Mouse (Mus musculus): ENCODE measurements around the gene H2-Aa.

Gene H2-Aa

DNA sequence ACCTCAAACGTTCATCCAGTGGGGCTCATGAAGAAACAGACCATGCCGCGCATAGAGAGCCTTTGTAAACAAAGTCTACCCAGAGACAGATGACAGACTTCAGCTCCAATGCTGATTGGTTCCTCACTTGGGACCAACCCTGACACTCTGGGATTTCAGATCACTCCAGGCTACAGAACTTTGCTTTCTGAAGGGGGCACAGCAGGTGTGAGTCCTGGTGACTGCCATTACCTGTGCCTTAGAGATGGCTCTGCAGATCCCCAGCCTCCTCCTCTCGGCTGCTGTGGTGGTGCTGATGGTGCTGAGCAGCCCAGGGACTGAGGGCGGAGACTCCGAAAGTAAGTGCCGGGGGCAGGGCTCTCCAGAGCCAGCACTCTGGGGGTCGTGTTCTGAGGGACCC is 24.6 kb downstream of the H2-Aa start:
- in situ Hi-C loops (cut with MboI) = no loop called here

DNA sequence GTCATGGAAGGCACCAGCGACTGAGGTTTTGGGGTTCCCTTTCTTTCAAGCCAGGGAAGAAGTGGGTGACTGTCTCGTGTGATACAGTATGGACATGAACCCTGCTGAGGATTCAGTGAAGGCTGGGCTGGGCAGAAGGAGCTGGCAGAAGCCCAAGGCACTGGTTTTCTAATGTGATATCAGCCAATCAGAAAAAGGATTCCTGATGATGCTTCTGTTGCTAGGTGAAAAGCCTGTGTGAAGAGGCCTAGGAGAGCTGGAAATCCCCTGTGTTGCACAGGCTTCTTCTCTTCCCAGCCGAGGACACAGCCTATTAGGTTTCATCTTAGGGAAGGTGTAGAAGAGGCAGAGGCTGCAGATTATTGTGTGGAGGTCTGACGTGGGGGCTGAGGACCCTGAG is 26.1 kb downstream of the H2-Aa start:
- in situ Hi-C loops (cut with MboI) = no loop called here

DNA sequence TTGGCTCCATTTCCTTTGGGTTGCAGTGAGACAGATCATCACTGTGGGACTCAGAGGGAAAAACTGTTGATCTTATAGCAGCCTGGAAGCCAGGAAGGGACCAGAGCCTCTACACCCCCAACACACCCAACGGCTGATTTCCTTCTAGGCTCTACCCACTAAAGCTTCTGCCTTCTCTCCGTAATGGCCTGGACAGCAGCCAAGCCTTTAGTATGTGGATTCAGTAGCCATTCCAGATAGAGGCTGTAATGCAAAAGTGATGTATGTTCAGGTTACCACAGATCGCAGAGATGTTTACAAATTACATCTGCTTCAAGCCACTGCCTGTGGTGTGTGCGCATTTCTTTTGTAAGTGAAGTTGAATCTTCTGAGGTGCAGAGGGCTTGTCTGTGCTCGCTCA is 27.1 kb downstream of the H2-Aa start:
- in situ Hi-C loops (cut with MboI) = no loop called here

DNA sequence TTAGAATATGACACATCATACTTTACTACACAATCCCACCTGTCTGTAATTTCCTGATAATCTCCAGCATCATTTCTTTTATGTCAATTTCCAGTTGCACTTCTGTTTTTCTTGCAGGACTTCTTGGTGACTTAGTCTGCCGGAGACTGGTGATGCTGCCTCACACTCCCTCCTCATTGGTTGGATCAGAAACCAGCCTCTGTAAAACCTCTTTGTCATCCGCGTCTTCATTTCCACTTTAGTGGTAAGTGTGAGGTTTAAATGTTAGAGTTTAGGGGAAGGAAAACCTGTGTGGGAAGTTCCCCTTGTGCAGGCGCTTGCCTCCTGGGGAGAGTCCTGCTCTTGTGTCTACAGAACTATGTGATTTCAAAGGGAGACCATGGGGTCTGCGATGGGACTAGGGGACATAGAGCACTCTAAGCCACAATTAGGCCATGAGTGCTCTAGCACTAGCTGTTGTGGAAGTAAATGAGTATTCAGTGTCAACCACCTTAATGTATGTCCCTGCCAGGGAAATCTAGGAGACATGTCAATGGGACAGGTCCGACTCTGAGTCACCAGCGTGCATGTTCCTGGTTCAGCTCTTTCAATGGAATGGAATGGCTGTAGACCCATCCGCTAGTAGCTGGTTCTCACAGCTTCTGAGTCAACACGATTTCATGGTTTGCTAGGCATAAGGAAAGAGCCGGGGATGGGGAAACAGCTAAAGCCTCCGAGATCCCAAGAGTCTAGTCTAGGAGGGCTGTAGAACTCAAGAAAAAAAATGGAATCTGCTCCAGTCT is 29.8 kb downstream of the H2-Aa start, which contains the start of gene H2-Ab1:
TSS of gene H2-Ab1 (plus strand) at position 96 of the 782 bp plus-strand sequence.
- in situ Hi-C loops (cut with MboI) = no loop called here

DNA sequence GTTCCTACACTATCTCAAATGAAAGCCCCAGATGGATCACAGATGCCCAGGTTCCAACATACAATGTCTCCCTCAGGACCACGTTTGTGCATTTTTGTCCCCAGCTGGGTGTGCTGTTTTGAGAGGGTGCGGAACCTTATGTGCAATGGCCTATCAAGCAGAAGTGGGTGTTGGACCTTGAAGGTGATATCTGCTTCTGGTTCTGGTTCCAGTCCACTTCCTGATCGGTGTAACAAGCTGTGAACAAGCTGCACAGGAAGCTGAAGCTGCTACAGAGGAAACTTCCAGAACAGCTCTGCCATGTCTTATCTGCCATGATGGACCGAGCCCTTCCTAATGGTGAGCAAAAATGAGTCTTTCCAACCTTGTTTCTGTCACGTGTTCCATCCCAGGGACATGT is 31.1 kb downstream of the H2-Aa start:
- in situ Hi-C loops (cut with MboI) = no loop called here

DNA sequence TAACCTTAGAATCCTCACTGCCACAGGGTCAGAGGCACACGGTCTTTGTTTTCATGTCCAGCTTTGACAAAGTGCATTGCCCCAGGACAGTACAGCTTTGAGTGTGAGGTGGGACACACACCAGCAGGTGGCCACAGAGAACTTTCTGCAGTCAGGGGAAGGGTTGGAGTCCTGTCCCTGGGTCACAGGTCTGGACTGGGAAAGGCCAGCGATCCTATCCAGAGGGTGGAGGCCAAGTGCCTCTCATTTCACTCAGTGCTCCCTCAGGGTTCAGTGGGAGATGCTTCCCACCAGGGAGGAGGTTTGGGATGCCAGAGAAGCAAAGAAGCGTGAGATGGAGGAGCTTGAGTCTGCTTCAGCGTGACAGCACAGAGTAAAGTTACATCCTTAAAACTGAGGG is 36.0 kb downstream of the H2-Aa start:
- in situ Hi-C loops (cut with MboI) = no loop called here

DNA sequence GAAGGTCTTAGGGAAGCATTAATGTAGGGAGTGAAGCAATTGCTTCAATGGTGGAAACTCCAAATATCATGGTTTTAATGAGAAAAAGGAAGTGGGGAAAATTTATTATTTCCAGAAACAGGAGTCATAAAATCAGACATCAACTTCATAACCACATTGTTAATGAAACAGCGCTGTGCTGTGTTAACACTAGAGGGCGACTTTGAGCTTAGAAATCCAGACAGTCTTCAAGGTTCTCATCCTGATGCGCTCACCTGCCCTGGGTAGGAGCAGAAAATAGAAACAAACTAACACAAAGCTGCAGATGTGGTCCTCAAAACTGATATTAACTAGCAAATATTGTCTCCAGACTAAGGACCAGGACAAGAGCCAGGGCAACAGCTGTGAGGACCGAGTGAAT is 37.7 kb downstream of the H2-Aa start:
- in situ Hi-C loops (cut with MboI) = loop anchor here (10.0 kb wide), 1 partner anchor 105 kb away; the partner anchor contains the start of gene Btnl2

DNA sequence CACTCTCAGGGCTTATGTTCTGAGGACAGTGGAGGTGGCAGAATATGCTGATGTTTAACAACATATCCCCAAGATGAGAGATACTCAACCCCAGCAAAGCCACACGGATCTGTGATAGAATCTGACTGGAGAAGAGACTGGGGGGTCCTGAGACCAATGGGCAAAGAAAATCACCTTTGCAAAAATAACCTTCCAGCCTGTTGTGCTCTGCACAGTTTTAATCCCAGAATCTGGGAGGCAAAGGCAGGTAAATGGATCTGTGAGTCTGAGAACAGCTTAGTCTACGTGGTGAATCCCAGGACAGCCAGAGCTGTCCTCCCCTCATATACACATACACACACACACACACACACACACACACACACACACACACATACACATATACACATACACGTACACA is 38.3 kb downstream of the H2-Aa start:
- in situ Hi-C loops (cut with MboI) = loop anchor here (10.0 kb wide), 1 partner anchor 105 kb away; the partner anchor contains the start of gene Btnl2

DNA sequence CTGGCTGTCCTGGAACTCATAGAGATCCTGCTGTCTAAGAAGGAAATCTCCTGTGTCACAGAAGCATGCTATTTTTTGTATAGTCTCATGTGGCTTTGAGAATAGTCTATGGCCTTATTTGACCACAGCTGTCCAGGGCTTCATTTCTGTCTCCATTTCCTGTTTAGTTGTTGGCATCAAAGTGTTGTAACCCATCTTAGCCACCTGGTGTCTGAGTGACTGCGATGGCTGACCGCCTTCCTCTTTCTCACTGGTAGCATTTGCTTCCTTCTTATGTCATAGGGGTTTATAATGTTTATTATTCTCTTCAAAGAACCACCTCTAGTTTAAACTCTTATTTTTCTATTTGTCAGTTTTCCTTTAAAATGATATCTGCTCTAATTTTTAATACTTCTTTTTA is 38.9 kb downstream of the H2-Aa start:
- in situ Hi-C loops (cut with MboI) = loop anchor here (10.0 kb wide), 1 partner anchor 106 kb away; the partner anchor contains the start of gene Btnl2

DNA sequence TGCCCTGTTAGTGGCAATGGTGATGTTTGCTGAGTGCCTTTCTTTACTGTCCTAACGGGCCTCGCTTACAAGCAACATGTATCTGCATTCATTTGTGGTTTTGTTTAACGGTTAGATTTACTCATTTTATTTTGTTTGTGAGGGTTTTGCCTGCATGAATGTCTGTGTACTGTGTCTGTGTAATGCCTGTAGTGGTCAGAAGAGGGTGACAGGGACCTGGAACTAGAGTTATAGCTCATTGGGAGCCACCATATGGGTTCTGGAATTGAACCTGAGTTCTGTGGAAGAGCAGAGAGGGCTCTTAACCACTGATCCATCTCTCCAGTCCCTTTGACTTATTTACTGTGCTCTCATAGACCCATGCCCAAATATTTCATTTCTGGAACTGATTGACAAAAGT is 40.6 kb downstream of the H2-Aa start:
- in situ Hi-C loops (cut with MboI) = loop anchor here (10.0 kb wide), 1 partner anchor 108 kb away; the partner anchor contains the start of gene Btnl2

DNA sequence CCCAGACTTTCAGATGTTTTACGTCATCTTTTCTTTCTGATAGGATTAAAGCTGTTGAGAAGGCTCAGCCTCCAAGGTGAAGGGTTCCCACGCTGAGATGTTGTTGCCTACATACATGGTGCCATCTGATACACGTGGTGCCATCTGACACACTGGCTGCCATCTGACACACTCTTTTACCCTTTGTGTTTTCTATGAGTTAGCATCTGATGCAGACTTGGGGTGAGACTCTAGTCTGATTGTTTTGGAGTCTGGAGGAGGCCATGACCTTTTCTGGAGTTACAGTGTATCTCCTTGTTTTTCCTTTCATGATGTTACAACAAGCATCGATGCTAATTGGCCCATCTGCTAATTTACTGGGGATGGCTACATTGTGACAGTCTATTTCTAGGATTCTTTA is 43.0 kb downstream of the H2-Aa start:
- in situ Hi-C loops (cut with MboI) = loop anchor here (10.0 kb wide), 1 partner anchor 110 kb away; the partner anchor contains the start of gene Btnl2

DNA sequence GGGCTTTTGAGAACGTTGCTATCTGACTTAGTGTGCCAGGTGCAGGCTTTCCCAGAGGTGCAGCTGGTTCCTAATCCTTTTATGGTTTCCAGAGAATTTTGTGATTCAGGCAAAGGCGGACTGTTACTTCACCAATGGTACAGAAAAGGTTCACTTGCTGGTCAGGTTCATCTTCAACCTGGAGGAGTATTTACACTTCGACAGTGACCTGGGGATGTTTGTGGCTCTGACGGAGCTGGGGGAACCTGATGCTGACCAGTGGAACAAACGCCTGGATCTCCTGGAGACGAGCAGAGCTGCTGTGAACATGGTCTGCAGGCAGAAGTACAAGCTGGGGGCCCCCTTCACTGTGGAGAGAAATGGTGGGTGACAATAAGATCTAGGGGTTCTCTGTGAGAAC is 46.7 kb downstream of the H2-Aa start:
- in situ Hi-C loops (cut with MboI) = loop anchor here (10.0 kb wide), 1 partner anchor 114 kb away; the partner anchor contains the start of gene Btnl2

DNA sequence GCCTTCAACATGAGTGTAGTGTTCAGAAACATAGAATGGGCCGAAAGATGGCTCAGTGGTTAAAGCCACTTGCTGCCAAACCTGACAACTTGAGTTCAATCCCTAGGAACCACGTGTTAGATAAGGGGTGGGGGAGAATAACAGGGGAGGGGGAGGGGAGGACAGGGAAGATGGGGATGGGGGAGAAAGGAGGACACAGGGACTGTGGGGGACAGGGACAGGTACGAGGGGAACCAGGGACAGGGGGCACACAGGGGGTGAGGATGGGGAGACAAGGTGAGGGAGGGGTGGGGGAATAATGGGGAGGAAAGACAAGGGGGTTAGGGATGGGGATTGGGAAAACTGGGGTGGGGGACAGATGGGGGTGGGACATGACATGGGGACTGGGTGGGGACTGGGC is 47.3 kb downstream of the H2-Aa start:
- in situ Hi-C loops (cut with MboI) = loop anchor here (10.0 kb wide), 1 partner anchor 114 kb away; the partner anchor contains the start of gene Btnl2

DNA sequence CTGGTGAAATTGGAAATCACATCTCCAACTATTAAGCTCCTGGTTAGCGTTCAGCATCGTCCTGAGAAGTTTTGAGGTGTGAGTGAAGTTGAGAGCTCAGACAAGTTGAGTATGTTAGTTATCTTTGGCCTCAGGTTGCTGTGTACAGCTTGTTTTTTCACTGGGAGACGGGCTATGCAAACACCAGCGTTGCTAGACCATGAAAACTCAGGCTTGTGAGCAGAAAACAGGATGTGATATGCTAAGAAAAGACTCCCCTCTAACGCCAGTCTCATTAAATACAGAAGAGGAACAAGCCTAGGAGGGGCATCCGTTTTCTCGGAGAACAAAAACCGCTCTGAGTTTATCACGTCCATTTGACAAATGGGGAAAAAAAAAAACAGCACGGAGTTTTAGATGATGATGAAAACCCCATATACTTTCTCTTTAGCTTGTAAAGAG is 48.0 kb downstream of the H2-Aa start:
- in situ Hi-C loops (cut with MboI) = loop anchor here (10.0 kb wide), 2 partner anchors 115 to 165 kb away; partner anchors contain the start of gene Btnl2

DNA sequence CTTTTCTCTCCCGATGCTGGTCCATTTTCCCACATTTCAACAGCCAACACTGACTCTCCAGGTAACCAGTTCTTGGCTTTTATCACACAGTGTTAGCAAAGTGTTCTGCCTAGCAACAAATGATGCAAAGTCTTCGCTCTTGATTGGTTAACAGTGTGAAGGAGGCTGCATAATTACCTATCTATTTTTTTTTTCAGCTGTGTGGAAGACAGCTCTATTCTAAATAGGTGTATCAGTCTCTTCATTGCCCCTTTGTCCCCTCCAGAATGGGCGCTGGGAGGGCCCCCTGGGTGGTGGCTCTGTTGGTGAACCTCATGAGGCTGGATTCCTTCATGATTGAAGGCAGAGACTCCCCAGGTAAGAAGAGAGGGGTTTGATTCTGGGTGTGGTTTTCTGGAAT is 48.9 kb downstream of the H2-Aa start, which contains the start of gene H2-Ob:
TSS of gene H2-Ob (plus strand) at position 198 of the 400 bp plus-strand sequence.
- in situ Hi-C loops (cut with MboI) = loop anchor here (10.0 kb wide), 1 partner anchor 164 kb away; no protein-coding TSS in a partner anchor

DNA sequence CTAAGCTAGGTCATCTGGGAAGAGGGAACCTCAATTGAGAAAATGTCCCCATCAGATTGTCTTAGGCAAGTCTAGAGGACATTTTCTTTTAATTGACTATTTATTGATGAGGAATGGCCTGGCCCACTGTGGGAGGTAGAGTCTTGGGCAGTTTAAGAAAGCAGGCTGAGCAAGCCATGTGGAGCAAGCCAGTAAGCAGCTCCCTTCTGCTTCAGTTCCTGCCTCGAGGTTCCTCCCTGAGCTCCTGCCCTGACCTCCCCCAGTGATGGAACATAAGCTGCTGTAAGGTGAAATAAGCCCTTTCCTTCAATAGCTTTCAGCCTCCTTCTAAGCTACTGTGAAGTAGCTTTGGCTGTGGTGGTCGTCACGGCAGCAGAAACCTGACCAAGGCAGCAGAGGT is 49.9 kb downstream of the H2-Aa start:
- in situ Hi-C loops (cut with MboI) = loop anchor here (10.0 kb wide), 1 partner anchor 163 kb away; no protein-coding TSS in a partner anchor

DNA sequence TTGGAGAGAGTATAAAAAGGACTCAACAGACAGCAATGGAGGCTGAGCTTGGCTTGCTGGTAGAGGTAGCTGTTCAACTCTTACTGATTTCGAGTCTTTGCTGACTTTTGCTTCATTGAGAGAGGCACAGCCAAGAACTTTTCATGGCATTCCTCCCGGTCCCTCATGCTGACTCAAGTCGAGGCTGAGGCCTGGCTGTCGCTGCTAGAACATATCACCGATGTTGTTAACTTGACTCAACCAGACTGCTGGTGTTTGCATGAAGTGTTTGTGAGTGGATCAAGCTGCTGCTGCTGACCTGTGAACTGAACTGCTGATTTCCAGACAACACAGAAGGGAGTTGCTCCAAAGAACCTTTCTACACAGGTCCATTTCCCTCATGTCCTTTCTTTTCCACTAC is 50.9 kb downstream of the H2-Aa start:
- in situ Hi-C loops (cut with MboI) = loop anchor here (10.0 kb wide), 1 partner anchor 162 kb away; no protein-coding TSS in a partner anchor

DNA sequence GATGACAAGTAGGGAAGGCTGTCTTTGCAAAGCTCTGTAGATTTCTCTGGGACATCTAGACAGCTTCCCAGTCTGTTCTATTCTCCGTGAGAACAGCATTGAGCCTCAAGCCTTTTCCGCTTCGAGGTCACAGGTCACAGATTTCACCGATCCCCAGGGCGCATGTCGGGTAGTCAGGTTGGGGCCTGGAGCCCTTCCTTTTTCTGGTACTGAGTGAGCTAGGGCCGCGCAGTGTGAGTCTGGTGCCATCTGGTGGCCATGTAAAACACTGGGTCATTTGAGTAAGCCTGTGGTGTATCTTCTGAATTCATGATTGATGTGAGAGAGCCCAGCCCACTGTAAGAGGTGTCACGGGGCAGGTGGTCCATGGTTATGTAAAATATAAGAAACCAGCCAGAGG is 52.7 kb downstream of the H2-Aa start:
- in situ Hi-C loops (cut with MboI) = loop anchor here (10.0 kb wide), 1 partner anchor 160 kb away; no protein-coding TSS in a partner anchor

All from mature B cell (primary cell).